Mouse (Mus musculus) neural tube, embryonic 11.5 days (tissue): ENCODE data around the gene Pom121l2. TPM values are rescaled to one million over a fixed set of nuclear protein-coding genes. Genes with fewer than 3 reads are reported as not detected.

Experiments used
- ATAC-seq: fragments of 200-750 bp; cut with Nextera tagmentation; 2 replicates; pipeline ENCODE4 v1.8.0; 2017; ENCODE audit warnings: moderate number of reproducible peaks, mild to moderate bottlenecking, moderate TSS enrichment, moderate library complexity; ENCODE audit not compliant: insufficient read depth, low FRiP score, low TSS enrichment
- DNase-seq: peaks from one replicate; pipeline ENCODE4 v3.0.0-alpha.2; 2015; ENCODE audit warnings: low spot score
- H3K27ac ChIP-seq: fragments of 300-500 bp; sonication (generic); 2 replicates; pipeline ENCODE4 v1.5.1; 2014; ENCODE audit warnings: low read depth, mild to moderate bottlenecking, low read length
- H3K27me3 ChIP-seq: fragments of 300-500 bp; sonication (generic); 2 replicates; pipeline ENCODE4 v1.6.1; 2014; ENCODE audit warnings: mild to moderate bottlenecking, low read length, mixed read lengths; ENCODE audit not compliant: control insufficient read depth, insufficient read depth
- H3K36me3 ChIP-seq: fragments of 300-500 bp; sonication (generic); 2 replicates; pipeline ENCODE4 v1.6.1; 2014; ENCODE audit warnings: mild to moderate bottlenecking, low read length, moderate library complexity, mixed read lengths; ENCODE audit not compliant: control insufficient read depth, insufficient read depth
- H3K4me1 ChIP-seq: fragments of 300-500 bp; sonication (generic); 2 replicates; pipeline ENCODE4 v1.6.1; 2014; ENCODE audit warnings: low read length, mixed read lengths; ENCODE audit not compliant: control insufficient read depth, insufficient read depth
- H3K4me2 ChIP-seq: fragments of 300-500 bp; sonication (generic); 2 replicates; pipeline ENCODE4 v1.6.1; 2014; ENCODE audit warnings: low read depth, mild to moderate bottlenecking, moderate library complexity
- H3K4me3 ChIP-seq: fragments of 300-500 bp; sonication (generic); 2 replicates; pipeline ENCODE4 v1.5.1; 2014; ENCODE audit warnings: low read depth, low read length
- H3K9ac ChIP-seq: fragments of 300-500 bp; sonication (generic); 2 replicates; pipeline ENCODE4 v1.6.1; 2014; ENCODE audit warnings: mild to moderate bottlenecking, low read length
- H3K9me3 ChIP-seq: fragments of 300-500 bp; sonication (generic); 2 replicates; pipeline ENCODE4 v1.6.1; 2016; ENCODE audit warnings: low read length; ENCODE audit not compliant: control insufficient read depth
- WGBS: fragments of 180-500 bp; shearing (Covaris S2); extraction: QIAGEN DNeasy Blood & Tissue Kit; methylation state at CpG from one replicate; pipeline ENCODE4 v1.1.7; 2014; 5-methylcytosine and 5-hydroxymethylcytosine counted together
- polyA plus RNA-seq: library from polyadenylated mRNA; unstranded; fragments of >200 nt; fragmentation: Nextera tagmentation; extraction: Ambion mirVana; gene quantifications from 2 replicates; pipeline ENCODE4 v1.2.1, GENCODE M21; 2014

The Pom121l2 gene
- polyA plus RNA-seq, 1 experiment from 2014 or later = 0.19 TPM

GRCm38 (mm10) chr13:21981803-21982193 lies 804 bp downstream of the Pom121l2 start:
- WGBS = 2% methylated on average over 17 of the region's 17 CpGs
- Histone ChIP-seq H3K9ac (peak overlapping the region; percentile 62), H3K36me3 (no peaks in the 10 kb centered on the region), H3K27me3 (peaks cover 46% of the 10 kb centered on the region), H3K4me3 (peak overlapping the region; percentile 49), H3K9me3 (no peaks in the 10 kb centered on the region), H3K4me1 (peaks cover 5% of the 10 kb centered on the region; the same call in 1 of the 2 replicates), H3K4me2 (peak overlapping the region; percentile 99), H3K27ac (no peak overlapping the region)
- ATAC-seq (no peak), DNase-seq (no peak)

GRCm38 (mm10) chr13:21984486-21984885 lies 3.5 kb downstream of the Pom121l2 start:
- peaks cover 5% of the 10 kb centered on the region; the same call in 1 of the 2 replicates for H3K4me1 ChIP-seq
- ATAC-seq (no peak), DNase-seq (no peak)
- 82% methylated on average over 2 of the region's 2 CpGs for WGBS
- H3K4me2 ChIP-seq = no peak overlapping the region
- no peak overlapping the region for H3K9ac ChIP-seq
- H3K4me3 ChIP-seq = no peak overlapping the region
- H3K9me3 ChIP-seq = no peaks in the 10 kb centered on the region
- H3K27ac ChIP-seq = no peak overlapping the region
- no peaks in the 10 kb centered on the region for H3K36me3 ChIP-seq
- peaks cover 41% of the 10 kb centered on the region for H3K27me3 ChIP-seq

GRCm38 (mm10) chr13:21992550-21992949 lies 11.6 kb downstream of the Pom121l2 start:
- H3K4me1 ChIP-seq = 0 out of 2 replicates have a peak, but pooled peaks cover 7% of the 10 kb centered on the region
- H3K4me3 ChIP-seq = no peak overlapping the region
- no peak overlapping the region for H3K4me2 ChIP-seq
- DNase-seq (no peak), ATAC-seq (no peak)
- H3K9ac ChIP-seq = no peak overlapping the region
- WGBS = 80% methylated on average over 5 of the region's 5 CpGs
- H3K27ac ChIP-seq = no peak overlapping the region
- H3K27me3 ChIP-seq = peaks cover 24% of the 10 kb centered on the region
- H3K36me3 ChIP-seq = no peaks in the 10 kb centered on the region
- no peaks in the 10 kb centered on the region for H3K9me3 ChIP-seq

- Histone ChIP-seq H3K4me1 (0 out of 2 replicates have a peak, but pooled peaks cover 7% of the 10 kb centered on the region), H3K27ac (no peak overlapping the region), H3K27me3 (peaks cover 40% of the 10 kb centered on the region), H3K36me3 (no peaks in the 10 kb centered on the region), H3K9ac (no peak overlapping the region), H3K4me3 (no peak overlapping the region), H3K4me2 (peak overlapping the region; percentile 8), H3K9me3 (no peaks in the 10 kb centered on the region)
- no peak for ATAC-seq
- peak; percentile 60 for DNase-seq
- WGBS = under 1% methylated on average over 22 of the region's 22 CpGs
Measured at GRCm38 (mm10) chr13:21993957-21994738, 13.2 kb downstream of the Pom121l2 start.

GRCm38 (mm10) chr13:21994896-21995295 lies 13.9 kb downstream of the Pom121l2 start:
- H3K4me1 ChIP-seq = 0 out of 2 replicates have a peak, but pooled peaks cover 7% of the 10 kb centered on the region
- H3K9ac ChIP-seq = no peak overlapping the region
- no peak overlapping the region for H3K27ac ChIP-seq
- no peak for ATAC-seq
- no peaks in the 10 kb centered on the region for H3K9me3 ChIP-seq
- H3K36me3 ChIP-seq = no peaks in the 10 kb centered on the region
- H3K4me3 ChIP-seq = peak overlapping the region; percentile 36
- DNase-seq = no peak
- whole genome bisulfite sequencing = 6% methylated on average over 8 of the region's 8 CpGs
- H3K27me3 ChIP-seq = peaks cover 48% of the 10 kb centered on the region
- peak overlapping the region; percentile 57 for H3K4me2 ChIP-seq

GRCm38 (mm10) chr13:21995331-21995914 lies 14.4 kb downstream of the Pom121l2 start:
- ATAC-seq (0 out of 2 replicates have a peak, but pooled peaks have one; percentile 20), DNase-seq (peak; percentile 64)
- no peak overlapping the region for H3K27ac ChIP-seq
- H3K4me2 ChIP-seq = peak overlapping the region; percentile 57
- H3K9me3 ChIP-seq = no peaks in the 10 kb centered on the region
- H3K4me3 ChIP-seq = peak overlapping the region; percentile 36
- H3K36me3 ChIP-seq = no peaks in the 10 kb centered on the region
- H3K4me1 ChIP-seq = 0 out of 2 replicates have a peak, but pooled peaks cover 7% of the 10 kb centered on the region
- H3K9ac ChIP-seq = no peak overlapping the region
- peaks cover 53% of the 10 kb centered on the region for H3K27me3 ChIP-seq
- 0% methylated on average over 20 of the region's 21 CpGs for WGBS

- peak overlapping the region; percentile 36 for H3K4me3 ChIP-seq
- H3K27ac ChIP-seq = no peak overlapping the region
- ATAC-seq (no peak; the same call in 1 of the 2 replicates), DNase-seq (peak; percentile 66)
- H3K4me2 ChIP-seq = peak overlapping the region; percentile 57
- WGBS = 2% methylated on average over 12 of the region's 12 CpGs
- no peaks in the 10 kb centered on the region for H3K36me3 ChIP-seq
- no peak overlapping the region for H3K9ac ChIP-seq
- H3K9me3 ChIP-seq = no peaks in the 10 kb centered on the region
- peaks cover 61% of the 10 kb centered on the region for H3K27me3 ChIP-seq
- 0 out of 2 replicates have a peak, but pooled peaks cover 7% of the 10 kb centered on the region for H3K4me1 ChIP-seq
Measured at GRCm38 (mm10) chr13:21996101-21996839, 15.3 kb downstream of the Pom121l2 start.

GRCm38 (mm10) chr13:21996840-21997185 lies 15.8 kb downstream of the Pom121l2 start:
- Histone ChIP-seq H3K4me3 (peak overlapping the region; percentile 27), H3K36me3 (no peaks in the 10 kb centered on the region), H3K27me3 (peaks cover 66% of the 10 kb centered on the region), H3K9me3 (no peaks in the 10 kb centered on the region), H3K27ac (no peak overlapping the region), H3K9ac (no peak overlapping the region), H3K4me1 (0 out of 2 replicates have a peak, but pooled peaks cover 7% of the 10 kb centered on the region), H3K4me2 (peak overlapping the region; percentile 49)
- ATAC-seq (no peak), DNase-seq (no peak)
- WGBS = under 1% methylated on average over 13 of the region's 13 CpGs
